Mouse (Mus musculus) cerebellum, adult 2 months (tissue): ENCODE measurements around the gene 9930111J21Rik2.
"Not testable (repeated sequence)": the region's sequence is repeated elsewhere in the genome, so short reads cannot be mapped to it uniquely, and the experiment has no call there.

Source experiments
- CTCF ChIP-seq: fragments of 200-500 bp; IDR thresholded peaks from 2 replicates; pipeline ENCODE4 v1.5.1; 2011; ENCODE audit warnings: low read depth, mild to moderate bottlenecking, control low read depth, low read length, moderate library complexity, borderline replicate concordance; ENCODE audit not compliant: insufficient read depth
- POLR2A ChIP-seq: fragments of 200-500 bp; IDR thresholded peaks from 2 replicates; pipeline ENCODE4 v1.6.1; 2011; ENCODE audit warnings: low read length, control low read depth, borderline replicate concordance; ENCODE audit not compliant: insufficient read depth

- TF ChIP-seq CTCF, POLR2A: not testable (repeated sequence)
Observed at GRCm38 (mm10) chr11:48980052-48980451, 71.0 kb downstream of the 9930111J21Rik2 start.
